ENCODE assay signal across 8 mouse cellular contexts in genomic region chr2:158550067-158550466, GRCm38 (mm10). TPM values are rescaled to one million over a fixed set of nuclear protein-coding genes. Genes with fewer than 3 reads are reported as not detected.
DNase-seq lines count a peak whose midpoint lies in the region; ATAC-seq and TF ChIP-seq lines count a peak whose summit lies in the region.

No protein-coding gene starts in this region.

- H3K4me2 ChIP-seq in lung, postnatal 0 days (replicated peaks; ENCODE audit: low read depth, low read length): no peak overlapping the region

- no peaks in the 10 kb centered on the region for H3K79me2 ChIP-seq in C2C12 (ENCODE audit: control insufficient read depth, insufficient read depth)

- no peaks in the 10 kb centered on the region for H3K79me3 ChIP-seq in C2C12 (ENCODE audit: low read depth)

- H3K27ac ChIP-seq in lung, postnatal 0 days (ENCODE audit: low read length): no peak overlapping the region

- TF ChIP-seq EP300 in lung, postnatal 0 days (IDR thresholded peaks at IDR 0.05): no peak

- no peak overlapping the region for H3ac ChIP-seq in C2C12 (ENCODE audit: control insufficient read depth, insufficient read length, low read depth)

- no peak overlapping the region for H3K9ac ChIP-seq in lung, postnatal 0 days (replicated peaks; ENCODE audit: low read depth)

- peak; percentile 65 for TF ChIP-seq CTCF in C2C12 (IDR thresholded peaks at IDR 0.05; ENCODE audit: control insufficient read depth, insufficient read depth, insufficient read length)
- TF ChIP-seq CTCF in lung, postnatal 0 days (IDR thresholded peaks at IDR 0.05): peak; percentile 90

- H3K36me3 ChIP-seq in C2C12 (ENCODE audit: control insufficient read depth, insufficient read depth): no peaks in the 10 kb centered on the region
- no peaks in the 10 kb centered on the region for H3K36me3 ChIP-seq in lung, postnatal 0 days (ENCODE audit: insufficient read depth, low read length)

- H3K9me3 ChIP-seq in lung, postnatal 0 days (ENCODE audit: low read length): no peaks in the 10 kb centered on the region

- no peaks in the 10 kb centered on the region for H3K4me1 ChIP-seq in lung, postnatal 0 days (ENCODE audit: insufficient read depth, low read depth, low read length)

- H3K27me3 ChIP-seq in C2C12 (ENCODE audit: control insufficient read depth, insufficient read depth, insufficient read length): peaks cover 33% of the 10 kb centered on the region
- peaks cover 6% of the 10 kb centered on the region; the same call in 1 of the 2 replicates for H3K27me3 ChIP-seq in lung, postnatal 0 days (replicated peaks; ENCODE audit: insufficient read depth, low read length)

- intact Hi-C loops in gastrocnemius, postnatal 14 days (cut with DNase I; ENCODE audit: low total_unique reads): no loop called here

- no peak overlapping the region for H3K4me3 ChIP-seq in C2C12 (ENCODE audit: insufficient read depth, poor library complexity, severe bottlenecking)
- H3K4me3 ChIP-seq in lung, postnatal 0 days (ENCODE audit: low read depth, low read length): no peak overlapping the region

- WGBS in large intestine, adult 2 months: 2% methylated on average over 3 of the region's 3 CpGs
- WGBS in lung, postnatal 0 days: 5% methylated on average over 3 of the region's 3 CpGs

- DNase-seq in ZHBTc4 (ENCODE audit: low read depth, low spot score): peak; percentile 83
- peak; percentile 87 to 89 for DNase-seq in cerebellum, postnatal 4 days (ENCODE audit: low spot score in 2 of 2)
- peak; percentile 74 for DNase-seq in gastrocnemius, postnatal 14 days
- peak; percentile 40 for DNase-seq in large intestine, adult 2 months (ENCODE audit: low read depth, low spot score)
- DNase-seq in lung, postnatal 0 days (ENCODE audit: low spot score): peak; percentile 80
- DNase-seq in retina, embryonic 14.5 days (ENCODE audit: low spot score): peak; percentile 92
- DNase-seq in thymus, postnatal 25 days: peak; percentile 76

- peak; percentile 50 for ATAC-seq in lung, postnatal 0 days

TF ChIP-seq in C2C12, 6 proteins besides CTCF, POLR2A, EP300 and RAD21:
- no peak for TF ChIP-seq USF1 (IDR thresholded peaks at IDR 0.05; ENCODE audit: low read depth)
- TF ChIP-seq CEBPB (IDR thresholded peaks at IDR 0.05; ENCODE audit: low read depth): no peak
- TF ChIP-seq MYOG (IDR thresholded peaks at IDR 0.05; ENCODE audit: control insufficient read depth, extremely low read depth, insufficient read length): no peak
- no peak for TF ChIP-seq FOSL1 (IDR thresholded peaks at IDR 0.05; ENCODE audit: insufficient read depth, low read length, poor library complexity, severe bottlenecking)
- no peak for TF ChIP-seq MAX (IDR thresholded peaks at IDR 0.05)
- no peak for TF ChIP-seq MYOD1 (IDR thresholded peaks at IDR 0.05; ENCODE audit: control insufficient read depth, insufficient read length, low read depth)

RNA-seq across cellular contexts. Expression of gene Arhgap40, which starts 37.5 kb away (rescaled TPM):
- not detected for polyA plus RNA-seq in C2C12 (2012; fragmentation: generic; extraction: Trizol)
- total RNA-seq in gastrocnemius, postnatal 14 days (2021): not detected
- not detected in 2 replicates for polyA plus RNA-seq in large intestine, adult 2 months (2012; rRNA removed)
- 0.18 and 0.40 TPM in 2 replicates for polyA plus RNA-seq in lung, postnatal 0 days (2015; fragmentation: Nextera tagmentation; extraction: Ambion mirVana)

RNA-seq across cellular contexts. Expression of gene Adig, which starts 47.7 kb away (rescaled TPM):
- polyA plus RNA-seq in C2C12 (2012; fragmentation: generic; extraction: Trizol): 0.06 TPM
- under 1 TPM in 1 of 2 experiments, not detected in 1; 0.59 TPM for total RNA-seq in gastrocnemius, postnatal 14 days (2021)
- polyA plus RNA-seq in large intestine, adult 2 months (2012; rRNA removed): 3.3 and 5.6 TPM in 2 replicates
- polyA plus RNA-seq in lung, postnatal 0 days (2015; fragmentation: Nextera tagmentation; extraction: Ambion mirVana): 0.45 and 0.62 TPM in 2 replicates

Comparison
In these comparisons a context has a peak if more than half of its experiments do, and no peak if none do; other contexts are left out.
1. DNase-seq: peak in every context shown above with its lines; median percentile 92 in retina, embryonic 14.5 days; 88 in cerebellum, postnatal 4 days; 83 in ZHBTc4; 80 in lung, postnatal 0 days; 76 in thymus, postnatal 25 days; 74 in gastrocnemius, postnatal 14 days; 40 in large intestine, adult 2 months.